Mouse (Mus musculus) lung, embryonic 14.5 days (tissue): ENCODE data around the gene Prlhr. TPM values are rescaled to one million over a fixed set of nuclear protein-coding genes. Genes with fewer than 3 reads are reported as not detected.

ENCODE experiments used
- ATAC-seq: fragments of 200-750 bp; cut with Nextera tagmentation; 2 replicates; pipeline ENCODE4 v1.8.0; 2017; ENCODE audit warnings: mild to moderate bottlenecking, moderate TSS enrichment, moderate library complexity; ENCODE audit not compliant: insufficient read depth
- DNase-seq: peaks from one replicate; pipeline ENCODE4 v3.0.0-alpha.2; 2015
- H3K27ac ChIP-seq: fragments of 300-500 bp; sonication (generic); 2 replicates; pipeline ENCODE4 v1.5.1; 2014; ENCODE audit warnings: low read depth, mild to moderate bottlenecking, moderate library complexity
- H3K27me3 ChIP-seq: fragments of 300-500 bp; sonication (generic); 2 replicates; pipeline ENCODE4 v1.6.1; 2014; ENCODE audit warnings: low read length, control low read depth; ENCODE audit not compliant: insufficient read depth
- H3K36me3 ChIP-seq: fragments of 300-500 bp; sonication (generic); 2 replicates; pipeline ENCODE4 v1.6.1; 2014; ENCODE audit warnings: control low read depth; ENCODE audit not compliant: insufficient read depth
- H3K4me1 ChIP-seq: fragments of 300-500 bp; sonication (generic); 2 replicates; pipeline ENCODE4 v1.6.1; 2014; ENCODE audit warnings: antibody characterized with exemption, control low read depth; ENCODE audit not compliant: insufficient read depth
- H3K4me2 ChIP-seq: fragments of 300-500 bp; sonication (generic); 2 replicates; pipeline ENCODE4 v1.6.1; 2014; ENCODE audit warnings: mild to moderate bottlenecking
- H3K4me3 ChIP-seq: fragments of 300-500 bp; sonication (generic); 2 replicates; pipeline ENCODE4 v1.5.1; 2014; ENCODE audit warnings: low read depth, low read length
- H3K9ac ChIP-seq: fragments of 300-500 bp; sonication (generic); 2 replicates; pipeline ENCODE4 v1.6.1; 2014
- H3K9me3 ChIP-seq: fragments of 300-500 bp; sonication (generic); 2 replicates; pipeline ENCODE4 v1.6.1; 2016; ENCODE audit warnings: low read depth, low read length, control low read depth
- CTCF ChIP-seq: IDR thresholded peaks from 2 replicates; pipeline ENCODE4 v1.5.1; 2016; ENCODE audit warnings: antibody characterized with exemption, low read depth
- WGBS: fragments of 180-500 bp; shearing (Covaris S2); extraction: QIAGEN DNeasy Blood & Tissue Kit; methylation state at CpG from one replicate; pipeline ENCODE4 v1.1.7; 2014; 5-methylcytosine and 5-hydroxymethylcytosine counted together
- polyA plus RNA-seq: library from polyadenylated mRNA; unstranded; fragments of >200 nt; fragmentation: Nextera tagmentation; extraction: Ambion mirVana; gene quantifications from 2 replicates; pipeline ENCODE4 v1.2.1, GENCODE M21; 2014

Prlhr gene
- not detected in 2 replicates for polyA plus RNA-seq

- TF ChIP-seq CTCF = no peak
- peak within 1 kb of the TSS; percentile 47; the same call in 1 of the 2 replicates for H3K4me2 ChIP-seq
- H3K36me3 ChIP-seq = no peaks in the 10 kb centered on the region
- ATAC-seq (no peak), DNase-seq (no peak)
- no peaks in the 10 kb centered on the region for H3K9me3 ChIP-seq
- no peaks in the 10 kb centered on the region for H3K4me1 ChIP-seq
- no peak within 1 kb of the TSS for H3K27ac ChIP-seq
- H3K9ac ChIP-seq = no peak within 1 kb of the TSS
- 10% methylated on average over 17 of the region's 17 CpGs for WGBS
- H3K27me3 ChIP-seq = peaks cover 32% of the 10 kb centered on the region
- no peak within 1 kb of the TSS for H3K4me3 ChIP-seq
These were observed at the start of gene Prlhr for GRCm38 (mm10) chr19:60468254-60468762. TSS of gene Prlhr (minus strand) at chr19:60468304.

- Histone ChIP-seq H3K9ac (no peak overlapping the region), H3K27ac (no peak overlapping the region), H3K27me3 (no peaks in the 10 kb centered on the region), H3K4me2 (no peak overlapping the region), H3K4me3 (no peak overlapping the region), H3K36me3 (no peaks in the 10 kb centered on the region), H3K9me3 (no peaks in the 10 kb centered on the region), H3K4me1 (no peaks in the 10 kb centered on the region)
- no peak for ATAC-seq
- 49% methylated on average over 2 of the region's 2 CpGs for WGBS
- DNase-seq = no peak
- TF ChIP-seq CTCF = no peak
These were observed 47.0 kb upstream of the Prlhr start for GRCm38 (mm10) chr19:60515064-60515463.

GRCm38 (mm10) chr19:60513431-60513830 lies 45.3 kb upstream of the Prlhr start:
- H3K9me3 ChIP-seq = no peaks in the 10 kb centered on the region
- H3K27me3 ChIP-seq = no peaks in the 10 kb centered on the region
- no peaks in the 10 kb centered on the region for H3K4me1 ChIP-seq
- H3K4me3 ChIP-seq = no peak overlapping the region
- peak; percentile 7 for DNase-seq
- 51% methylated on average over 3 of the region's 3 CpGs for WGBS
- no peak overlapping the region for H3K27ac ChIP-seq
- no peak overlapping the region for H3K4me2 ChIP-seq
- no peak for ATAC-seq
- H3K9ac ChIP-seq = no peak overlapping the region
- TF ChIP-seq CTCF = peak; percentile 36
- H3K36me3 ChIP-seq = no peaks in the 10 kb centered on the region

GRCm38 (mm10) chr19:60500209-60500608 lies 32.1 kb upstream of the Prlhr start:
- ATAC-seq = peak; percentile 80; the same call in 1 of the 2 replicates
- Histone ChIP-seq H3K4me2 (no peak overlapping the region), H3K4me1 (no peaks in the 10 kb centered on the region), H3K9ac (no peak overlapping the region), H3K36me3 (no peaks in the 10 kb centered on the region), H3K9me3 (no peaks in the 10 kb centered on the region), H3K27ac (no peak overlapping the region), H3K27me3 (no peaks in the 10 kb centered on the region), H3K4me3 (no peak overlapping the region)
- TF ChIP-seq CTCF = no peak
- DNase-seq = peak; percentile 62

- DNase-seq (no peak), ATAC-seq (no peak)
- Histone ChIP-seq H3K4me1 (no peaks in the 10 kb centered on the region), H3K4me2 (no peak overlapping the region), H3K4me3 (no peak overlapping the region), H3K9me3 (no peaks in the 10 kb centered on the region), H3K27ac (no peak overlapping the region), H3K9ac (no peak overlapping the region), H3K36me3 (no peaks in the 10 kb centered on the region), H3K27me3 (no peaks in the 10 kb centered on the region)
- WGBS = 71% methylated on average over 4 of the region's 4 CpGs
- TF ChIP-seq CTCF = no peak
These were observed 29.1 kb upstream of the Prlhr start for GRCm38 (mm10) chr19:60497171-60497570.

GRCm38 (mm10) chr19:60495772-60496171 lies 27.7 kb upstream of the Prlhr start:
- no peak overlapping the region for H3K9ac ChIP-seq
- H3K4me3 ChIP-seq = no peak overlapping the region
- H3K36me3 ChIP-seq = no peaks in the 10 kb centered on the region
- no peaks in the 10 kb centered on the region for H3K4me1 ChIP-seq
- WGBS = 37% methylated on average over 3 of the region's 3 CpGs
- no peak for DNase-seq
- H3K4me2 ChIP-seq = no peak overlapping the region
- TF ChIP-seq CTCF = no peak
- no peaks in the 10 kb centered on the region for H3K27me3 ChIP-seq
- ATAC-seq = no peak
- no peaks in the 10 kb centered on the region for H3K9me3 ChIP-seq
- no peak overlapping the region for H3K27ac ChIP-seq

- ATAC-seq = no peak
- TF ChIP-seq CTCF = no peak
- Histone ChIP-seq H3K27ac (no peak overlapping the region), H3K9ac (no peak overlapping the region), H3K27me3 (no peaks in the 10 kb centered on the region), H3K9me3 (no peaks in the 10 kb centered on the region), H3K4me2 (no peak overlapping the region), H3K4me1 (no peaks in the 10 kb centered on the region), H3K4me3 (no peak overlapping the region), H3K36me3 (no peaks in the 10 kb centered on the region)
- WGBS = 76% methylated on average over 1 of the region's 1 CpGs
- DNase-seq = no peak
These were observed 21.5 kb upstream of the Prlhr start for GRCm38 (mm10) chr19:60489566-60489965.

GRCm38 (mm10) chr19:60485261-60485660 lies 17.2 kb upstream of the Prlhr start:
- H3K9me3 ChIP-seq = no peaks in the 10 kb centered on the region
- ATAC-seq = no peak
- no peak for DNase-seq
- H3K4me3 ChIP-seq = no peak overlapping the region
- H3K9ac ChIP-seq = no peak overlapping the region
- no peak overlapping the region for H3K4me2 ChIP-seq
- TF ChIP-seq CTCF = no peak
- no peaks in the 10 kb centered on the region for H3K4me1 ChIP-seq
- H3K36me3 ChIP-seq = no peaks in the 10 kb centered on the region
- no peaks in the 10 kb centered on the region for H3K27me3 ChIP-seq
- H3K27ac ChIP-seq = no peak overlapping the region
